Mouse (Mus musculus) CH12.LX (cell line): ENCODE results near the gene Chchd3.

Experiments
- CTCF ChIP-seq, 2 experiments: IDR thresholded peaks in 1 of 2; conservative IDR thresholded peaks in 1 of 2; 2 replicates each; pipeline ENCODE4 v1.5.1; 2011 to 2012; ENCODE audit warnings: low read depth in 2 of 2, low read length in 2 of 2, improper control_type of control experiment in 1 of 2, inconsistent platforms in 1 of 2, mild to moderate bottlenecking in 1 of 2, moderate library complexity in 1 of 2
- GABPA ChIP-seq: IDR thresholded peaks from 2 replicates; pipeline ENCODE4 v1.6.1; 2012; ENCODE audit warnings: low read depth, low read length, improper control_type of control experiment, inconsistent platforms; ENCODE audit not compliant: insufficient replicate concordance
- POLR2A ChIP-seq: IDR thresholded peaks from 2 replicates; pipeline ENCODE4 v1.6.1; 2011; ENCODE audit warnings: low read depth, mild to moderate bottlenecking, improper control_type of control experiment, low read length
- ZNF384 ChIP-seq: IDR thresholded peaks from 2 replicates; pipeline ENCODE4 v1.6.1; 2012; ENCODE audit warnings: low read depth, low read length, improper control_type of control experiment, inconsistent platforms

- TF ChIP-seq GABPA, result no peak
- no peak for TF ChIP-seq ZNF384
- no peak for TF ChIP-seq CTCF (conservative IDR thresholded peaks at IDR 0.05 in 1 of 2, IDR thresholded peaks at IDR 0.05 in 1 of 2; ENCODE audit: low read depth in 2 of 2, low read length in 2 of 2)
- no peak for TF ChIP-seq POLR2A
Observed at GRCm38 (mm10) chr6:33043480-33043879, 16.6 kb downstream of the Chchd3 start.
